Mouse (Mus musculus) hindbrain, embryonic 15.5 days (tissue): ENCODE measurements around the gene Gabbr2. TPM values are rescaled to one million over a fixed set of nuclear protein-coding genes. Genes with fewer than 3 reads are reported as not detected.

Source experiments
- polyA plus RNA-seq: library from polyadenylated mRNA; unstranded; fragments of >200 nt; fragmentation: Nextera tagmentation; extraction: Ambion mirVana; gene quantifications from 2 replicates; pipeline ENCODE4 v1.2.1, GENCODE M21; 2015

Gabbr2 gene
- polyA plus RNA-seq, 1 experiment from 2014 or later = 17.2 TPM

Other genes with a start within 250 kb of the Gabbr2 start
- 3.7 and 5.1 TPM in 2 replicates for gene Anks6, start 65.6 kb upstream of the Gabbr2 start, polyA plus RNA-seq
- gene Galnt12, start 100.0 kb upstream of the Gabbr2 start, polyA plus RNA-seq = 1.0 and 1.5 TPM in 2 replicates
- gene Col15a1, start 216.3 kb upstream of the Gabbr2 start, polyA plus RNA-seq = 4.4 and 4.9 TPM in 2 replicates